Mouse (Mus musculus): ENCODE data around the gene Pafah2.

Pafah2 gene

GRCm38 (mm10) chr4:134457130-134457825 lies 61.2 kb downstream of the Pafah2 start:
- no peak for TF ChIP-seq GATA4 (IDR thresholded peaks at IDR 0.05; ENCODE audit: insufficient replicate concordance, low read length)

DNA sequence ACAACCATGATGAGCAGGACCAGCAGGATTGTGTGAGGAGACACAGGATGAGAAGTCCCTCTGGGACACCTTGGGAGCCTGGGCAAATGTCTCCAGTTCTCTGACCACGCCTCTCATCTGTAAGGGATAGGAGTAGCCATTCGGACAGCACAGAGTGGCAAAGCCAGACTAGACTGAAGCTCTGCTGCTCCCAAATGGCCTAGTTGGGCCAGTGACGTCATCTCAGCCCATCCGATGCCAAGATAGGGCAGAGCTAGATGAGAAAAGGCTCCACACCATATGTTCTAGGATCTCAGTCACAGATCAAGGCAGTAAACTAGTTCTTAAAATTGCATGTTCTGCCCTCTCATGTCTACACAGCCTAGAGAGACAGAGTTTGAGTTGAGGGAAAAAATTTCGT lies 62.7 kb downstream of the Pafah2 start:
- no peak for TF ChIP-seq GATA4 (IDR thresholded peaks at IDR 0.05; ENCODE audit: insufficient replicate concordance, low read length)

GRCm38 (mm10) chr4:134460277-134460676 lies 64.2 kb downstream of the Pafah2 start:
- no peak for TF ChIP-seq GATA4 (IDR thresholded peaks at IDR 0.05; ENCODE audit: insufficient replicate concordance, low read length)

GRCm38 (mm10) chr4:134461252-134461651 lies 65.1 kb downstream of the Pafah2 start:
- no peak for TF ChIP-seq GATA4 (IDR thresholded peaks at IDR 0.05; ENCODE audit: insufficient replicate concordance, low read length)

DNA sequence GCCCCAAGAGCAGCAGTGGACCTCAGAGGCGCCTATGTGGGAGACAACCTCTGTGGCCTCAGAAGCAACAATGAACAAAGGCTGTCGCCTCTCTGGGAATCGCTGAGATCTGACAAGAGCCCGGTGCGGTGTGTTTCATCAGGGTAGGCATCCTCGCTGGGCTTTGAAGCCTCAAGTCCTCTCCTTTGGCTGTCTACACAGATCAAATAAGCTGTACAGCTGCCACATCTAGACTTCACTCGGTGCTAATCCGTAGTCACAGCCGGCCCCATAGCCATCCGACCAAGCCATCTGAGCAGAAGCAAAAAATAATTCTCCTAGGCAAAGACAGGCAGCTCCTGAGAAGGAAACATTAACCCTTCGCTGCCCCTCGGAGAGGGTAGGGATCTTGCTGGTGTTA lies 69.7 kb downstream of the Pafah2 start:
- no peak for TF ChIP-seq GATA4 (IDR thresholded peaks at IDR 0.05; ENCODE audit: insufficient replicate concordance, low read length)

DNA sequence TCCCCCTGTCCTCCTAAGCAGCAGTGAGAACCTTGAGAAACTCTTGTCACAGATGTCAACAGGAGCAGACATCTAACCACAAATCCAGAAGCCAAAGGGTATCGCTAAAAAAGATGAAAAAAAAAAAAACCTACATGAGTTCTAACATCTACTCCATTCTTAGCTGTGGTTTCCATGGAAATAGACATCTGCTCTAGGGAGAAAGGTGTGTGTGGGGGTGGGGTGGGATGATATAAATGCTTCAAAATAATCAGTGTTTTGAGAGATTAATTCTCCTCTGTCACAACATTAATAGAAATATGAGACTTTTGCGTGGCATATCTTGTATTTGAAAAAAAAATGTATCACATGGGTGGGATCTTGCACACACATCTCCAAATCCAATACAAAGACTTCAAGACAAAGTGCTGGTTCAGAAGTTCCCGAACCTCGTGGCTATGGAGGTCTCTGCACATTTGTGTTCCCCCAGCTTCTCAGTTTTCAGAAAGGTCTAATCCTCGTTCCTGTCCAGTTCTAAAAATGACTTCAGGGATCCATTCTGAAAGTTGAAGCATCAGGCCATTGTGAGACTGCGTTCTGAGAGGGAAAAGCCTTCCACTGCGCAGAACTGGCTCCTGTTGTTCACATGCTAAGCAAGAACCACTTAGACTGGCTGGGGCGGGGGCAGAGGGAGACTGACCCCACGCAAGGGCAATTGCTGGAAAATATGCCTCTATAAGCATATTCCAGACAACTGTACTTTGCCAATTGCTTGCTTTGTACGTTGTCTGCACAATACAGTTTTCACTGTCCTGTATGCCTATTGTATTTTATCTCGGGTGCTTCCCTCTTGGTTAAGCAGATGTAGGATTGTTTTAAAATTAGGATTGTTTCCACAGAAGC lies 70.5 kb downstream of the Pafah2 start:
- TF ChIP-seq GATA4 (IDR thresholded peaks at IDR 0.05; ENCODE audit: insufficient replicate concordance, low read length) = no peak

GRCm38 (mm10) chr4:134467435-134468214 lies 71.5 kb downstream of the Pafah2 start:
- peak; percentile 60; the same call in 1 of the 2 replicates for TF ChIP-seq GATA4 (IDR thresholded peaks at IDR 0.05; ENCODE audit: insufficient replicate concordance, low read length)

- TF ChIP-seq GATA4 (IDR thresholded peaks at IDR 0.05; ENCODE audit: insufficient replicate concordance, low read length) = no peak
Measured at GRCm38 (mm10) chr4:134468215-134468575, 72.1 kb downstream of the Pafah2 start, which contains the start of gene Stmn1. Stmn1 (plus strand) TSS chr4:134468320.

- no peak for TF ChIP-seq GATA4 (IDR thresholded peaks at IDR 0.05; ENCODE audit: insufficient replicate concordance, low read length)
Measured at GRCm38 (mm10) chr4:134468578-134469266, 72.6 kb downstream of the Pafah2 start.

GRCm38 (mm10) chr4:134469341-134469796 lies 73.2 kb downstream of the Pafah2 start:
- no peak for TF ChIP-seq GATA4 (IDR thresholded peaks at IDR 0.05; ENCODE audit: insufficient replicate concordance, low read length)

DNA sequence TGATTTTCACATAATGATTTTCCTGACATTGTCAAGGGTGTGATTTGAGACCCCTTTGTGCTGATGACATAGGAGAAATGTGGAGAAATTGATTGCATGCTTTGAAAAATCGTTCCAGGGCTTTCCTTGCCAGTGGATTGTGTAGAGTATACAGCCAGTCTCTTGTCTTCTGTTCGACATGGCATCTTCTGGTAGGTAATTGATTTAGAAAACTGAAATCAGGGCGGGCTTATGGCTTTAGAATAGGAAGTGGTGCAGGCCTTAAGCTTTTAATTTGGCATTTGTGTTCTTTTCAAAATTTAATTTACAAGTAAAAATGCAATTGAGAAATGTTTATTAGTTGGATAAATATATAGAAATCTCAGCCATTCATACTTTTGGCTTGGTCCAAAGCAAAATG lies 73.9 kb downstream of the Pafah2 start:
- TF ChIP-seq GATA4 (IDR thresholded peaks at IDR 0.05; ENCODE audit: insufficient replicate concordance, low read length) = no peak

GRCm38 (mm10) chr4:134471469-134471868 lies 75.3 kb downstream of the Pafah2 start:
- no peak for TF ChIP-seq GATA4 (IDR thresholded peaks at IDR 0.05; ENCODE audit: insufficient replicate concordance, low read length)

DNA sequence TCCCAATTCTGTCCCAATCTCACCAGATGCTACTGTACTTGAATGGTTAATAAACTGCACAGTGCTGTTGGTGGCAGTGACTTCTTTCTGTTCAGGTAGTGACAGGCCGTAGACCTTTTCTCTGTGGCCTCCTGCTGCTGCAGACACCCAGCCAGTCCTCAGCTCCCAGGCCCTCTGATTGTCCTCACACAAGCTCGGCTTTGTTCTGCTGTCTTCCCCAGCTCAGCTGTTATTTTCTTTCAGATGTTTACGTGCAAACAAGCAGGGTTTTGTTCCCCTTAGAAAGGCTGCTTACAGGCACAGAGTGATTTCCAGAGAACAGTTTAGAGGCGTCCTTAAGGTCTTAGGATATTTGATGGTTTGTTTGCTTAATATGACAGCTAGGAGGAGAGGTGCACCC lies 77.6 kb downstream of the Pafah2 start:
- TF ChIP-seq GATA4 (IDR thresholded peaks at IDR 0.05; ENCODE audit: insufficient replicate concordance, low read length) = no peak

DNA sequence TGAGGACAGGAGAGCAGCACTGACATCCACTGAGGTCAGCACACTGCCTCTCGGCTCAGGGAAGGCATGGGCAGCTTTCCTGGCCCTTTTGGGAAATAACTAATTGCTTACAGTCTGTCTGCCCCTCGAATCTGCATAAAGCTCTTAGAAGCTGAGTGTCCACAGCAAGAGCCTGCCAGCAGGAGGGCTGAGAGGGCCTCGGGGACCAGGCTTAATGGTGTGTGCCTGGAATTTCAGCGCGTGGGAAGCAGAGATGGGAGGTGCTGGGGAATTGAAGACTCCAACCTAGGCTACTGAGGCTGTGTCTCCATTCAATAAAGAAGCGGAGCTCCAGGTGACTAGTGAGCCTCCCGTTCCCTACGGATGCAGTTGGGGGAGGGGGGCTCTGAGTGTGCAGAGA lies 78.1 kb downstream of the Pafah2 start:
- TF ChIP-seq GATA4 (IDR thresholded peaks at IDR 0.05; ENCODE audit: insufficient replicate concordance, low read length) = no peak

GRCm38 (mm10) chr4:134476899-134477298 lies 80.8 kb downstream of the Pafah2 start:
- TF ChIP-seq GATA4 (IDR thresholded peaks at IDR 0.05; ENCODE audit: insufficient replicate concordance, low read length) = no peak

Data from liver, adult (tissue).